Mouse (Mus musculus) cerebellum, adult 9-11 months (tissue): ENCODE results near the gene Cbll1.
"Not testable (repeated sequence)": the region's sequence is repeated elsewhere in the genome, so short reads cannot be mapped to it uniquely, and the experiment has no call there.

ENCODE experiments used
- DNase-seq: peaks from one replicate; pipeline ENCODE4 v3.0.0; 2022

Gene Cbll1

DNA sequence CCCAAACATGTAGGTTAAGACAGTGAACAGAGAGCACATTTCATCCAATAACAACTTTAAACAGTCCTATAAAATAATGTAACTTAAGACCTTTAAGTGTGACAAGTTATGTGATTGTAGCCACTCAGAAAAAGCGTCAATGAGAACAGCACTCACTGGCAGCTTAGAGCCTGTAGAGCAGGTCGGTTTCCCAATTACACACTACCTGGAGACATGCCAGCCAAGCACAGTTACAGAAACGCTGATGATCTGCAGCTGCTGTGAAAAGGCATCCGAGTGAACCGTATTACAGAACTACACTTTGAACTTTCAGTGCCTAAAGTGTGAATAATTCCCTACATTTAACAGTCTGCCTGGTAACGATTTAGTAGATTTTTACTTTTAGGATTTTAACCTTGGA, 13.0 kb downstream of the Cbll1 start:
- no peak for DNase-seq

DNA sequence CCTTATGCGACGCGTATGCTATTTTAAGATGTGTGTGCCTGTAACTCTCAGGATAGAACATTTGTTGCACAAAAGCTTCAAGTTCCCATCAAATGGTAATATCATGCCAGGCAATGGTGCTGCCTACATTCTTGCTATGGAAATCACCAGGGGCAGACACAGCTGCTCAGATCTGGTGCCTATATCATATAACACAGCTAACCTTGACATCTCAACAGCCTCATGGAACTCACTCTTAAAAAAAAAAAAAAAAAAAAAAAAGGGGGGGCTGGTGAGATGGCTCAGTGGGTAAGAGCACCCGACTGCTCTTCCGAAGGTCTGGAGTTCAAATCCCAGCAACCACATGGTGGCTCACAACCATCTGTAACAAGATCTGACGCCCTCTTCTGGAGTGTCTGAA, 21.2 kb downstream of the Cbll1 start:
- DNase-seq: not testable (repeated sequence)

DNA sequence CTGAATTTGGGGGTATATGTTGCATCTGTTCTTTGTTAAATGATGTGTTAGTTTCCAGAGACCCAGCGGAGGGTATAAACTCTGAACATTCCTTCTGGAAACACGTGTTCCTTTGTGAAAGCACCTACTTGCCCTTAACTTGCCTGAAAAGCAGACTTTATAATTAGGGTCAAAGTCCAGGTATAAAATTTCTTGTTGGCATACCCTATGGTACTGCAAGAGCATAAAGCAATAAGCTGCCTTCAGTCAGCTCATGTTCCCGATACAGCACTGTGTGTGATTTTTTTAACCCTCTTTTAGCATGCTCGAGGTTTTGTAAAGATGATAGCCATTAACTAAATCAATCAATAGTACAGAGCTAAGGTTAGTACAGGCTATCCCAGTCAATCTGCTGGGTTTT, 36.8 kb downstream of the Cbll1 start:
- DNase-seq: no peak

GRCm38 (mm10) chr12:31461371-31461770, 38.0 kb downstream of the Cbll1 start:
- no peak for DNase-seq

- not testable (repeated sequence) for DNase-seq
Measured at GRCm38 (mm10) chr12:31460270-31460669, 39.1 kb downstream of the Cbll1 start.

DNA sequence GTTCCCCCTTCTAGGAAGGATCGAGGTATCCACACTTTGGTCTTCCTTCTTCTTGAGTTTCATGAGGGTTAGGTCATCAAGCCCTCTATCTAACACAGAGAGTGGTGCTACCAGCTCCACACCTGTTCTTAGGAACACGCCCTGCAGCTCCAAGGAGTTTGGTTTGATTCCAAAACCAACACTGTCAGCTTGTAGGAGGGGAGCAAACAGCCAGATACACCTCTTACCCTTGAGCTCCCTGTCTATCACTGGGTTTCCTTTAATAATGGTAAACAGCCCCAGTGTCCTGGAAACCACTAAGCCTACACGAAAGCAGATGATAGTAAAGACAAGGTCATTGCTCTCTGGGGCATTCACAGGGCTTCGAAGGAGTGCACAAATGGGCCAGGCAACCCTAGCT, 40.9 kb downstream of the Cbll1 start:
- DNase-seq: no peak

- DNase-seq: no peak
Measured at GRCm38 (mm10) chr12:31456271-31456670, 43.1 kb downstream of the Cbll1 start.

DNA sequence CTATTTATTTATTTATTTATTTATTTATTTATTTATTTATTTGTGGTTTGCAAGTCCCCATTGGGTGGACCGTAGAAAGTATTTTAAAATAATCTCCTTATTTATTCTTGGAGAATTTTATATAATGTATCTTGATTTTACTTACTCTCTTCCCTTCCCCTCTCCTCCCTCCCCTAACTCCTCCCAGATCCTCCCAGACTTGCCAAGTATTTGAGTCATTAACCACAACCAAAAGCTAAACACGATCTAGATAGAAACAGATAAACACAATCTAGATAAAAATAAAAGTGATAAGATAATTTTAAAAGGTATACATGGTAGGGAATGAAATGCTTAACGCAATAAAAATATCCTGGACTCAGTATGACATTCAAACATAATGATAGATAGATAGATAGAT, 50.1 kb downstream of the Cbll1 start:
- DNase-seq: no peak

GRCm38 (mm10) chr12:31444827-31445226, 54.6 kb downstream of the Cbll1 start:
- no peak for DNase-seq

DNA sequence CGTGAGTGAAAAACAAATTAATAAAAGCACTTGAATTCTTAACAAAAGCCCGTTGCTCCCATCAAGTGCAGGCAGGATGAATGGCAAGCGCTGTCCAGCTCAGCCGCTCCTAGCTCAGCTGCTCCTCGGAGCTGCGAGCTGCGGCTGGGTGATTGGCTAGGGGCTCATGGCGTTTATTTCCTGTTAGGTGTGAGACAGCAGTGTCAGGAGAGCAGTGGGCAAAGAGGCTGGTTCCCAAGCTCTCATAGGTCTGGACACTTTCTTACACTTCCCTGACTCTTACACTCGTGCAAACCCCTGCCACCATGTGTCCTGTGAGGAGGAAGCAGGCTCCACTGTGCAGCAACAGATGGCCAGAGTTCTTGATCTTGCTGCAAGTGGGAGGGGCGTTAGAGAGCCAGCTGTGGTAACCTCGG, 55.3 kb downstream of the Cbll1 start:
- DNase-seq: no peak

DNA sequence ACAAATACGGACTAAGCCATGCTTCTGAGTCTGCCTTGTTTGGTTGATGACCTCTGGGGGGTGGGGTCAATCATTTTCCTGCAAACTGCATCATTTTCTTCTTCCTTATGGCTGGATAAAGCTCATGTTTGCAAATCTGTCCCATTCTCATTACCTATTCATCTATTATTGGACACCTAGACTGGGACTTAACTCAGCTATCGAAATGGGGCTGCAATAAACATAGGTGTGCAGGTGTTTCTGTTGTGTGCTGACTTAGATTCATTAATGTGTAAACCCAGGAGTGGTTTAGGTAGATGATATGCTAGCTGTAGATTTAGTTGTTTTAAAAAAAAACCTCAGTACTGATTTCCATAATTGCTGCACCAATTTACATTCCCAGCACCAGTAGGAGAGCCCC, 59.8 kb downstream of the Cbll1 start:
- no peak for DNase-seq

- no peak for DNase-seq
Measured at GRCm38 (mm10) chr12:31437791-31438190, 61.6 kb downstream of the Cbll1 start.
